Mouse (Mus musculus) layer of hippocampus, postnatal 10 days (tissue): ENCODE data around the gene Olfr1056. TPM values are rescaled to one million over a fixed set of nuclear protein-coding genes. Genes with fewer than 3 reads are reported as not detected.
"Not testable (repeated sequence)": the region's sequence is repeated elsewhere in the genome, so short reads cannot be mapped to it uniquely, and the experiment has no call there.

ENCODE experiments used
- DNase-seq, 2 experiments: peaks; one replicate each; pipeline ENCODE4 v3.0.0; 2021; ENCODE audit warnings: low spot score in 2 of 2
- long read RNA-seq: library from polyadenylated mRNA; stranded (forward); transcript quantifications from one replicate; pipeline ENCODE4 v2.0.0, GENCODE M21; 2023
- total RNA-seq, 2 experiments: library from RNA; stranded (reverse); gene quantifications; 2 replicates each; pipeline ENCODE4 v1.2.3; 2021

The Olfr1056 gene
- not detected for total RNA-seq
- long read RNA-seq: 0 reads

GRCm38 (mm10) chr2:86362369-86362768 lies at the start of gene Olfr1056:
Gene Olfr1056, minus strand, starts transcription at chr2:86362469.
- no peak for DNase-seq

GRCm38 (mm10) chr2:86395114-86395513 lies 32.8 kb upstream of the Olfr1056 start:
- no peak for DNase-seq

- not testable (repeated sequence) for DNase-seq
These were observed 26.2 kb upstream of the Olfr1056 start, which contains the start of gene Olfr1058 for GRCm38 (mm10) chr2:86388461-86388860. Gene Olfr1058, minus strand, starts transcription at chr2:86388561.

GRCm38 (mm10) chr2:86378293-86378692 lies 16.0 kb upstream of the Olfr1056 start, which contains the start of gene Olfr1057:
Gene Olfr1057, minus strand, starts transcription at chr2:86378393.
- no peak for DNase-seq

GRCm38 (mm10) chr2:86366342-86366741 lies 4.1 kb upstream of the Olfr1056 start:
- not testable (repeated sequence) for DNase-seq

- not testable (repeated sequence) for DNase-seq
These were observed 10.5 kb downstream of the Olfr1056 start for GRCm38 (mm10) chr2:86351751-86352150.

- DNase-seq: no peak
These were observed 12.1 kb downstream of the Olfr1056 start, which contains the start of gene Olfr1055 for GRCm38 (mm10) chr2:86350184-86350583. Gene Olfr1055, minus strand, starts transcription at chr2:86350284.

GRCm38 (mm10) chr2:86335333-86335732 lies 26.9 kb downstream of the Olfr1056 start, which contains the start of gene Olfr1054:
Gene Olfr1054, minus strand, starts transcription at chr2:86335433.
- DNase-seq: no peak

- DNase-seq: no peak
These were observed 47.1 kb downstream of the Olfr1056 start, which contains the start of gene Olfr1053 for GRCm38 (mm10) chr2:86315184-86315583. Gene Olfr1053, minus strand, starts transcription at chr2:86315284.

Other genes with a start within 250 kb of the Olfr1056 start
- gene Olfr1039, start 226.5 kb downstream of the Olfr1056 start, total RNA-seq: not detected
- not detected for gene Olfr1040, start 215.7 kb downstream of the Olfr1056 start, total RNA-seq
- gene Olfr1042, start 200.6 kb downstream of the Olfr1056 start, total RNA-seq: not detected
- gene Olfr1043, start 194.9 kb downstream of the Olfr1056 start, total RNA-seq: not detected
- gene Olfr1044, start 184.6 kb downstream of the Olfr1056 start, total RNA-seq: not detected
- gene Olfr52, start 176.8 kb downstream of the Olfr1056 start, total RNA-seq: not detected
- not detected for gene Olfr1045, start 159.5 kb downstream of the Olfr1056 start, total RNA-seq
- not detected for gene Olfr1046, start 143.2 kb downstream of the Olfr1056 start, total RNA-seq
- not detected for gene Olfr1047, start 131.1 kb downstream of the Olfr1056 start, total RNA-seq
- gene Olfr1048, start 122.2 kb downstream of the Olfr1056 start, total RNA-seq: not detected
- not detected for gene Olfr1049, start 104.1 kb downstream of the Olfr1056 start, total RNA-seq
- not detected for gene Olfr1051, start 83.4 kb downstream of the Olfr1056 start, total RNA-seq
- gene Olfr1052, start 70.0 kb downstream of the Olfr1056 start, total RNA-seq: not detected
- gene Olfr1053, start 47.2 kb downstream of the Olfr1056 start, total RNA-seq: not detected
- not detected for gene Olfr1054, start 27.0 kb downstream of the Olfr1056 start, total RNA-seq
- not detected for gene Olfr1055, start 12.2 kb downstream of the Olfr1056 start, total RNA-seq
- not detected for gene Olfr1057, start 15.9 kb upstream of the Olfr1056 start, total RNA-seq
- gene Olfr1058, start 26.1 kb upstream of the Olfr1056 start, total RNA-seq: not detected
- gene Olfr1061, start 51.6 kb upstream of the Olfr1056 start, total RNA-seq: not detected
- not detected for gene Olfr1062, start 64.3 kb upstream of the Olfr1056 start, total RNA-seq
- not detected for gene Olfr1065, start 88.1 kb upstream of the Olfr1056 start, total RNA-seq
- not detected for gene Olfr1066, start 93.8 kb upstream of the Olfr1056 start, total RNA-seq
- gene Olfr228, start 124.9 kb upstream of the Olfr1056 start, total RNA-seq: not detected
- gene Olfr1076, start 146.0 kb upstream of the Olfr1056 start, total RNA-seq: not detected
- gene Olfr1079, start 180.0 kb upstream of the Olfr1056 start, total RNA-seq: not detected
- gene Olfr1080, start 195.8 kb upstream of the Olfr1056 start, total RNA-seq: not detected
- gene Olfr1082, start 236.5 kb upstream of the Olfr1056 start, total RNA-seq: not detected